Mouse (Mus musculus): Measurements from ENCODE around the gene Scpep1. TPM values are rescaled to one million over a fixed set of nuclear protein-coding genes. Genes with fewer than 3 reads are reported as not detected.

Scpep1 gene
- polyA plus RNA-seq, 1 experiment, result 28.1 TPM

- WGBS, result 93% methylated on average over 19 of the region's 19 CpGs
- DNase-seq, result no peak
- no peaks in the 10 kb centered on the region for H3K4me1 ChIP-seq (ENCODE audit: control insufficient read depth, insufficient read depth, low read length)
- TF ChIP-seq POLR2A (IDR thresholded peaks at IDR 0.05; ENCODE audit: borderline replicate concordance, extremely low read depth, low read depth, low read length) (no peak), CTCF (IDR thresholded peaks at IDR 0.05; ENCODE audit: insufficient read depth, low read length) (no peak)
- no peak overlapping the region for H3K4me3 ChIP-seq (replicated peaks; ENCODE audit: extremely low read depth, low read depth, low read length)
These were observed 20.9 kb downstream of the Scpep1 start for GRCm38 (mm10) chr11:88934089-88935000.

GRCm38 (mm10) chr11:88933030-88933429 is 22.2 kb downstream of the Scpep1 start:
- WGBS, result 95% methylated on average over 9 of the region's 9 CpGs
- H3K4me1 ChIP-seq (ENCODE audit: control insufficient read depth, insufficient read depth, low read length), result no peaks in the 10 kb centered on the region
- DNase-seq, result no peak
- H3K4me3 ChIP-seq (replicated peaks; ENCODE audit: extremely low read depth, low read depth, low read length), result no peak overlapping the region
- TF ChIP-seq CTCF (IDR thresholded peaks at IDR 0.05; ENCODE audit: insufficient read depth, low read length), result no peak
- no peak for TF ChIP-seq POLR2A (IDR thresholded peaks at IDR 0.05; ENCODE audit: borderline replicate concordance, extremely low read depth, low read depth, low read length)

GRCm38 (mm10) chr11:88931692-88932530 is 23.4 kb downstream of the Scpep1 start:
- H3K4me3 ChIP-seq (replicated peaks; ENCODE audit: extremely low read depth, low read depth, low read length), result no peak overlapping the region
- DNase-seq, result no peak
- H3K4me1 ChIP-seq (ENCODE audit: control insufficient read depth, insufficient read depth, low read length), result no peaks in the 10 kb centered on the region
- TF ChIP-seq POLR2A (IDR thresholded peaks at IDR 0.05; ENCODE audit: borderline replicate concordance, extremely low read depth, low read depth, low read length), result no peak
- TF ChIP-seq CTCF (IDR thresholded peaks at IDR 0.05; ENCODE audit: insufficient read depth, low read length), result no peak
- 86% methylated on average over 14 of the region's 14 CpGs for WGBS

DNA sequence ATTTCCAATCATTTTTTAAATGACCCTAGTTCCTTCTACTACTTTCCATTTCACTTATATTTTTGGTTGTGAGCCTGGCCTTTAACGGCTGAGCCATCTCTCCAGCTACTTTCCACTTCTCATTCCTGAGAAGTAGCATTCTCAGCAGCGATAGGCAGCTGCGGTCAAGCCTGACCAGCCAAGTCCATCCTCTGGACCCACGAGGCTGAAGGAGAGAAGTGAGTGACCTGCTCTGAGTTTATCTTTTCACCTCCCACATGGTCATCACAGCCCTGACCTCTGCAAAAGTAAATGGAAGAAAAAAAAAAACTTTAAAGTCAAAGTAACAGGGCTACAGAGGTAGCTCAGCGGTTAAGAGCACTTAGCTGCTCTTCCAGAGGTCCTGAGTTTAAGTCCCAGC is 28.7 kb downstream of the Scpep1 start:
- WGBS, result 54% methylated on average over 5 of the region's 5 CpGs

GRCm38 (mm10) chr11:88909388-88910036 is 45.8 kb downstream of the Scpep1 start:
- 54% methylated on average over 8 of the region's 8 CpGs for WGBS

More for the DNA sequence above, 28.7 kb downstream of the Scpep1 start:
- no peaks in the 10 kb centered on the region; the same call in 1 of the 2 replicates for H3K4me1 ChIP-seq (ENCODE audit: control insufficient read depth, insufficient read depth, low read length)
- no peak overlapping the region for H3K4me3 ChIP-seq (replicated peaks; ENCODE audit: extremely low read depth, low read depth, low read length)
- TF ChIP-seq CTCF (IDR thresholded peaks at IDR 0.05; ENCODE audit: insufficient read depth, low read length) (no peak), POLR2A (IDR thresholded peaks at IDR 0.05; ENCODE audit: borderline replicate concordance, extremely low read depth, low read depth, low read length) (no peak)
- no peak for DNase-seq

GRCm38 (mm10) chr11:88908557-88909211 is 46.6 kb downstream of the Scpep1 start:
- no peak overlapping the region for H3K4me3 ChIP-seq (replicated peaks; ENCODE audit: extremely low read depth, low read depth, low read length)
- 75% methylated on average over 1 of the region's 1 CpGs for WGBS
- peak; percentile 59 for DNase-seq
- H3K4me1 ChIP-seq (ENCODE audit: control insufficient read depth, insufficient read depth, low read length), result peaks cover 2% of the 10 kb centered on the region; the same call in 1 of the 2 replicates
- TF ChIP-seq POLR2A (IDR thresholded peaks at IDR 0.05; ENCODE audit: borderline replicate concordance, extremely low read depth, low read depth, low read length) (no peak), CTCF (IDR thresholded peaks at IDR 0.05; ENCODE audit: insufficient read depth, low read length) (peak; percentile 49; the same call in 1 of the 2 replicates)

More at GRCm38 (mm10) chr11:88909388-88910036, 45.8 kb downstream of the Scpep1 start:
- Histone ChIP-seq H3K4me1 (ENCODE audit: control insufficient read depth, insufficient read depth, low read length) (peaks cover 2% of the 10 kb centered on the region; the same call in 1 of the 2 replicates), H3K4me3 (replicated peaks; ENCODE audit: extremely low read depth, low read depth, low read length) (no peak overlapping the region)
- TF ChIP-seq CTCF (IDR thresholded peaks at IDR 0.05; ENCODE audit: insufficient read depth, low read length), result no peak
- TF ChIP-seq POLR2A (IDR thresholded peaks at IDR 0.05; ENCODE audit: borderline replicate concordance, extremely low read depth, low read depth, low read length), result no peak
- peak; percentile 80 for DNase-seq

DNA sequence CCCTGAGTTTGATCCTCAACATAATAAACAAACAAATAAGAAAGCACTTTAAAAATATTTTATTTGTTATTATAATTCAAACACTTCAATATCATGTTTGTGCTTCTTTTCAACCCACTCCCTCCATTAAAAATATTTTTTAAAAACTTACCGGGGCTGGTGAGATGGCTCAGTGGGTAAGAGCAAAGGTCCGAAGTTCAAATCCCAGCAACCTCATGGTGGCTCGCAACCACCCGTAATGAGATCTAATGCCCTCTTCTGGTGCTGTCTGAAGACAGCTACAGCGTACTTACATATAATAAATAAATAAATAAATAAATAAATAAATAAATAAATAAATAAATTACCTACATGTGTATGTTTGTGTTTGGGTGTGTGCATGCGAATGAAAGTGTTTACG is 47.4 kb downstream of the Scpep1 start:
- TF ChIP-seq CTCF (IDR thresholded peaks at IDR 0.05; ENCODE audit: insufficient read depth, low read length) (no peak), POLR2A (IDR thresholded peaks at IDR 0.05; ENCODE audit: borderline replicate concordance, extremely low read depth, low read depth, low read length) (no peak)
- no peak overlapping the region for H3K4me3 ChIP-seq (replicated peaks; ENCODE audit: extremely low read depth, low read depth, low read length)
- WGBS, result 91% methylated on average over 7 of the region's 7 CpGs
- DNase-seq, result no peak
- H3K4me1 ChIP-seq (ENCODE audit: control insufficient read depth, insufficient read depth, low read length), result peaks cover 2% of the 10 kb centered on the region; the same call in 1 of the 2 replicates

- no peak for DNase-seq
- 34% methylated on average over 2 of the region's 2 CpGs for WGBS
These were observed 49.6 kb downstream of the Scpep1 start for GRCm38 (mm10) chr11:88905621-88906020.

More at GRCm38 (mm10) chr11:88905621-88906020, 49.6 kb downstream of the Scpep1 start:
- H3K4me3 ChIP-seq (replicated peaks; ENCODE audit: extremely low read depth, low read depth, low read length), result no peak overlapping the region
- H3K4me1 ChIP-seq (ENCODE audit: control insufficient read depth, insufficient read depth, low read length), result peaks cover 2% of the 10 kb centered on the region
- TF ChIP-seq POLR2A (IDR thresholded peaks at IDR 0.05; ENCODE audit: borderline replicate concordance, extremely low read depth, low read depth, low read length), result no peak
- no peak for TF ChIP-seq CTCF (IDR thresholded peaks at IDR 0.05; ENCODE audit: insufficient read depth, low read length)

Data from lung, adult 2 months (tissue).